Mouse (Mus musculus): Measurements from ENCODE around the gene Dmwd.

Dmwd gene

DNA sequence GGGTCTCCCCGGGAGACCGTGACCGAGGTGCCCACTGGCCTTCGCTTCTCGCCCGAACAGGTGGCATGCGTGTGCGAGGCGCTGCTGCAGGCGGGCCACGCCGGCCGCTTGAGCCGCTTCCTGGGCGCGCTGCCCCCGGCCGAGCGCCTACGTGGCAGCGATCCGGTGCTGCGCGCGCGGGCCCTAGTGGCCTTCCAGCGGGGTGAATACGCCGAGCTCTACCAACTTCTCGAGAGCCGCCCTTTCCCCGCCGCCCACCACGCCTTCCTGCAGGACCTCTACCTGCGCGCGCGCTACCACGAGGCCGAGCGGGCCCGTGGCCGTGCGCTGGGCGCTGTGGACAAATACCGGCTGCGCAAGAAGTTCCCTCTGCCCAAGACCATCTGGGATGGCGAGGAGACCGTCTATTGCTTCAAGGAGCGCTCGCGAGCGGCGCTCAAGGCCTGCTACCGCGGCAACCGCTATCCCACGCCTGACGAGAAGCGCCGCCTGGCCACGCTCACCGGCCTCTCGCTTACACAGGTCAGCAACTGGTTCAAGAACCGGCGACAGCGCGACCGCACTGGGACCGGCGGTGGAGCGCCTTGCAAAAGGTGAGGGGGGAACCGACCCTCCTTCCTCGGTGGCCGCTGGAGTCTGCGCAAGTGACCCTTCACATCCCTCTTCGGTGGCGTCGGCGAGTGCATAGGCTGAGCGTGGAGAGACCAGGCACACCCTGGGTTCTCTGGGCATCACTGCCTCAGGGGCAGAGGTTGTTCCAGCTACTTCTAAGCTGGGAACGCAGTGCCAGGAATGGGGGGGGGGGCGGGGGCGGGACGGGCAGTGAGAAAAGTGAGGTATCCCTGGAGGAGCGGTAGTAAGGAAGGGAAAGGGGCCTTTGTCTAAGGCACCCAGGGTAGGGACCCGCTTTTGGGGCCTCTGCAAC, 19.1 kb downstream of the Dmwd start:
- no peak for DNase-seq (ENCODE audit: low read depth, low spot score)

- no peak for DNase-seq (ENCODE audit: low read depth, low spot score)
These were observed 19.7 kb downstream of the Dmwd start for GRCm38 (mm10) chr7:19095751-19096110.

- DNase-seq (ENCODE audit: low read depth, low spot score): no peak
These were observed 20.5 kb downstream of the Dmwd start for GRCm38 (mm10) chr7:19096421-19096976.

DNA sequence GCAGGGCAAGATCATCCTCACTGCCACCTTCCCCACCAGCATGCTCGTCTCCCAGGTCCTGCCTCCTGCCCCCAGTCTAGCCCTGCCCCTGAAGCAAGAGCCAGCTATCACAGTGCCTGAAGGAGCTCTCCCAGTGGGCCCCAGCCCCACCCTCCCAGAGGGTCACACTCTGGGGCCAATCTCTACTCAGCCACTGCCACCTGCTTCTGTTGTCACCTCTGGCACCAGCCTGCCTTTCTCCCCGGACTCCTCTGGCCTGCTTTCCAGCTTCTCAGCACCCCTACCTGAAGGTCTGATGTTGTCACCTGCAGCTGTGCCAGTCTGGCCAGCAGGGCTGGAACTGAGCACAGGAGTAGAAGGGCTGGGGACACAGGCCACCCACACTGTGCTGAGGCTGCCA, 21.2 kb downstream of the Dmwd start:
- no peak for DNase-seq (ENCODE audit: low read depth, low spot score)

GRCm38 (mm10) chr7:19097863-19098262, 21.8 kb downstream of the Dmwd start:
- no peak for DNase-seq (ENCODE audit: low read depth, low spot score)

DNA sequence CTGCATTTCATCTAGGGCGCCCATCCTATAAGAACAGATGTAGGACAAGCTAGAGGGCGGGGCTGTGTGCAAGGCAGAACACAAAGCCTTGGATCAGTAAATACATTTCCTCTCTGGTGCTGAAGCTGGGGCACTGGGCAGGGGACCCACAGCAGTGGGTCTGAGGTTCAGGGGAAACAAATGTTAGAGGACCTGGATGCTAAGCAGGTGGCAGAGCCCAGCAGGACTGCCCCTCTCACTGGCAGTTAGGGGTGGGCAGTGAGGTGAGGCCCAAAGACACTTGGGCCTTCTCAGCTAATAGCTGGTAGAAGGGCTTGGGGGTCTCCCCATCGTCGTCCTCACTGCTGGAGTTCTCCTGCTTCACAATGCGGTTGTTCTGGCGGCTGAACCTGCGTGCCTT, 22.8 kb downstream of the Dmwd start:
- DNase-seq (ENCODE audit: low read depth, low spot score): no peak

GRCm38 (mm10) chr7:19100290-19100689, 24.3 kb downstream of the Dmwd start:
- DNase-seq (ENCODE audit: low read depth, low spot score): no peak

DNA sequence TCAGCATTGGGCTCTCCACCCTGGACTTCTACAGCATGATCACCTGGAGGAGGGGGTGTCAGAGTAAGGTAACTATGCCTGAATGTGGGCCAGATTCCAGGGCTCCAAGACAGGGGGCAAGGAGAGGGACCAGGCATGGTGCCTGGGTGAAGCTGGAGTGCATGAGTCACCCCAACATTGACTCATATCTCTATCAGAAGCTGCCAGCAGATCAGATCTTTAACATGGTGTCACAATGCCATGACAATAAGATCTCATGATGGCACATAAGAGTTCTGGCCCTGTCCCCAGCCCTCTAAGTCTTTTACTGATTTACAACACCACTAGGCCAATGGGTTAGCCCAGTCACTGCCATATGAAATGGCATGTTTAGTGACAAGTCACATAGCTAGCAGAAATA, 27.7 kb downstream of the Dmwd start:
- no peak for DNase-seq (ENCODE audit: low read depth, low spot score)

DNA sequence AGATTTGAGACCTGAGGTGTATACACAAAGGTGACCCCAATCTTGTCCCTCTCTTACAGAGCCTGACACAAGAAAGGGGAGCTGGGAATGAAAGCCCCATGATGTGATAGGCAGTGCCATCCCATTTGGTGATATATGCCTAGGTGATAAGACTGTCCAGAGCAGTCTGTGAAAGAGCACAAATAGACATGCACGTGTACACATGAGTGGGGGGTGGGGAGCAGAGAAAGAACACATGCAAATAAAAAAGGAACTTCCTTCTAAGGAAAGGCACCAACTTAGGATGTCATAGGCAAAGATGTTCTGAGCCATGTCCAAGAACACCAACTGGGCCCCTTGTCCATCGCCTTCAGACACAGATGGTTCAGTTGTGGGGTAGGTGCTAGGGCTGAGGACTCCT, 28.5 kb downstream of the Dmwd start:
- no peak for DNase-seq (ENCODE audit: low read depth, low spot score)

DNA sequence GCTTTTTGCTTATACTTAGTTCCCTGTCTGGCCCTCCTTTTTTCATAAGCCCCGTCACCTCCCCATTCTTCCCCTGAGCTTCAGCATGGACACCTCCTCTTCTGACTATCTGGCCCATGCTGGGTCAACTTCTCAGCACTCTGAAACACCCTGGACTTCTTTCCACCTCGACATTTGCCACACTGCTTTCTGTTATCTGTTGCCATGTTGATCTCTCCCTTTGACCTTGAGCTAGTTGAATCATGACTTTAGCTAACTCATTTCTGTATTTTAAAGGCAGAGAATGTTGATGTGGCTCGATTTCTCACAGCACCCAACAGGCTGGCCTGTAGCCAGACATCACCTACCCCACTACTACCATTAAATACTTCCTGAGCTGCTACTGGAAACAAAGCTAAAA, 31.4 kb downstream of the Dmwd start:
- DNase-seq (ENCODE audit: low read depth, low spot score): no peak

GRCm38 (mm10) chr7:19109565-19109964, 33.5 kb downstream of the Dmwd start:
- DNase-seq (ENCODE audit: low read depth, low spot score): no peak

DNA sequence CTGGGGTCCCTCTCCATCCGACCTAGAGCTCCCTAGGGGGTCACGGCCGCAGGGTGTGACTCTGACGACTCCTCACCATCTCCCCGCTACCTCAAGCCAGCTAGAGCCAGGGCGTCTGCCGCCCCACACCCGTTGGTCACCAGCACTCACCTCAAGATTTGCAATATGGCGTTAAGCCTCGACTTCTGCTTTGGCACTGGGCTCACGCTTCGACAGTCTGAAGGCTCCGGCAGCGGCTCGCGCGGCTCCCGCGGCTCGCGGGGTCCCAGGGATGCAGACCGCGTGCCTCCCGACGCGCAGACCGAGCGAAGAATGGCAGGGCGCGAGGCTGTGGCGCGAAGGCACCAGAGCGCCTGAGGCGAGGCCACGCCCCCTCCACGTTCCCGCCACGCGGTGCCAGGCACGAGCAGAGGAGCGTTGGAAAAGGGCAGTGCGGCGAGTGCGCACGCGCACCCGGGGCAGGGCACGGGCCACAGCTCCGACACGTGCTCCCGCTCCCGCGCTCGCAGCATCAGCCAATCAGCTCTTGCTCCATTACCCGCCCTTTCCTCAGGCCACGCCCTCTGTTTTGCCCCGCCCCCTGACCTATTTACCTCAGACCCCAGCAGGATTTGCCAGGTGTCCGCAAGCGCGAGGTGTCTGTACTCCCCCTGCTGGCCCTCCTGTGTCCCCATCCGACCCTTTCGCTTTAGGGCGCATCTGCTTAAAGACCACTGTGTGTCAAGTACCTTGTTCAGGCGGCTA, 42.2 kb downstream of the Dmwd start, which contains the start of gene Gm4969:
Gene Gm4969 (minus strand): TSS at position 341 of the 744 bp plus-strand sequence.
- DNase-seq (ENCODE audit: low read depth, low spot score): peak; percentile 91

DNA sequence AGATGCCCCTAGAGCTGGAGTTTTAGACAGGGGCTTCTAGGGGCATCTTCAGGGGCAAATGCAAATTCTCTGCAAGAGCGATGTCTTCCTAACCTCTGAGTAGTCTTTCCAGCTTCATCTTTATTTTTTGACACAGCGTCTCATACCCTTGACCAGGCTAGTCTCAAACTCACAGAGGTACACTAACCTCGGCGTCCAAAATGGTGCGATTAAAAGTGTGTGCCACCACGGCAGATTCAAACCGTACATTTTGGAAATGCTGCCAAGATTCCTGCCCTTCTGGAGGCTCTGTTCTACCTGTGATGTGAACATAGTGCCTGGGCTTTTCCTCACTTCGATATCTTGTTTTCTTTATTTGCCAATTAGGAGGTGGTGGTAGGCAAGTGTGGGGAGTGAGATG, 43.1 kb downstream of the Dmwd start:
- DNase-seq (ENCODE audit: low read depth, low spot score): no peak

DNA sequence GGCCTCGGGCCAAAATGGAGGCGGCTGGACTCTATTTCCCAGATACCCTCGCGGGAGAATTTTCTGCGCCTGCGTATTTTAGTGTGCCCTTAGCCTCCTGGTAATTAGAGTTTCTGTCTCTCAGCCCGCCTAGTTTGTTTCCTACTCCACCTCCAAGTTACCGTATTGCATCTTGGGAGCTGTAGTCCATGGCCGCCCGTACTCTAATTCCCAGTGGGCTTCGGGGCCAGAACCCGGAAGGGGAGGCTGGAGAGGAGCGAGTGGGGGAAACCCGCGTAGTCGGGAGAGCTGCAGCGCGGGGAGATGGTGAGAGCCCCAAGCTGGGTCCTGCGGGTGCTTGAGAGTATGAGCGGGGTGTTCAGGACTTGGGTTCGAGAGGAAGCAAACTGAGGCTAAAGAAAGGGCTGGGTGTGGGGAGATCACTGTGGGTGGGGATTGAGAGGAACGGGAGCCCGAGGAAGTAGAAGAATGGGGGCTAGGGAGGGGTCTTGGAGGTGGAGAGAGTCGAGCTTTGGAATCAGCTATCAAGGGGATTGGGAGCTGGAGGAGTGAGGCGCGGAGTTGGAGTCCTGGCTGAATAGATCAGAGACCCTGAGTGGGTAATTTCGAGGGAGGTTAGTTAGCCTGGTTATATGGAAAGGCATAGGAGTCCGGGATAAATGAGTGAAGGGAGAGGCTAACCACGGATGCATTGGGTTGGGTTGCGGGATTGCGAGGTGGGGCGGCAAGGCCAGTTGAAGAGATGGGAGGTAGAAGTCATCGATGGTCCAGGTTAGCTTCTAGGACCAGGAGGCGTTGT, 43.8 kb downstream of the Dmwd start, which contains the start of gene Fbxo46:
Gene Fbxo46 (plus strand): TSS at position 229 of the 799 bp plus-strand sequence.
- DNase-seq (ENCODE audit: low read depth, low spot score): peak; percentile 96

- no peak for DNase-seq (ENCODE audit: low read depth, low spot score)
These were observed 45.7 kb downstream of the Dmwd start for GRCm38 (mm10) chr7:19121686-19122085.

- no peak for DNase-seq (ENCODE audit: low read depth, low spot score)
These were observed 48.7 kb downstream of the Dmwd start for GRCm38 (mm10) chr7:19124713-19125112.

DNA sequence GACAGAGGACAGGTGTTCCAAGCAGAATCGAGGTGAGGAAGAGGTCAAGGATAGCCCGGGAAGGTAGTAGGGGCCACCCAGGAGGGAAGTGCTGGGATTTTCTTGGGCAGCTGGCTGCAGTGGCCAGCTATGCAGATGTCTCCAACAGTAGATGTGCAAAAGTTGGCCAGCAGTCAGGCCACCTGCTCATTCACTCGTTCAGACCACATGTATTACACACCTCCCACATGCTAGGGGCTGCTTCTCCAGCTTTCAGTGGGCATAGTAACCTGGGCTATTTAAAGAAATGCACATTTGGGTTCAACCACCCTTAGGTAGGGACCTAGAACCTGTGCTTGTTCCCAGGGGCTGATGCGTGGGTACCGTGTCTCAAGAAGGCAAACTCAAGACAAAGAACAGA, 51.7 kb downstream of the Dmwd start:
- no peak for DNase-seq (ENCODE audit: low read depth, low spot score)

GRCm38 (mm10) chr7:19129396-19129795, 53.4 kb downstream of the Dmwd start:
- DNase-seq (ENCODE audit: low read depth, low spot score): no peak

DNA sequence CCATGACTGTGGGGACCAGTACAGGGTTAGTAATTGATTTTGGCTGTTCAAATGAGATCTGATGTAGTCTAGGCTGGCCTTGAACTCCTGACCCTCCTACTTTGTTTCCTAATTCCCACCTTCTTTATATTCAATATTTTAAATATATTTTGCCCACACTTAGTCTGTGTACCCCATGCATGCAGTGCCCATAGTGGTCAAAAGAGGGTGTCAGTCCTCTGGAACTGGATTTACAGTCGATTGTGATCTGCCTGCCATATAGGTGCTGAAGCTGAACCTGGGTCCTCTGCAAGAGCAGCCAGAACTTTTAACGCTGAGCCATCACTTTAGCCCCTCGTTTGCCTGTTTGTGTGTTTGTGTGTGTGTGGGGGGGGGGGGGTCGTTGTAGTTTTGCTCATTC, 54.6 kb downstream of the Dmwd start:
- no peak for DNase-seq (ENCODE audit: low read depth, low spot score)

- peak; percentile 96 for DNase-seq (ENCODE audit: low read depth, low spot score)
These were observed 55.4 kb downstream of the Dmwd start for GRCm38 (mm10) chr7:19131324-19131848.
